In genomic region chr3:84926140-84926539, GRCm38 (mm10) we compare ENCODE assay signal across 22 mouse cellular contexts.
DNase-seq lines count a peak whose midpoint lies in the region; ATAC-seq and TF ChIP-seq lines count a peak whose summit lies in the region.
"Had no signal": no experiment of that assay in that cellular context is flagged by ENCODE, and none has a peak within 500 bp of the region (broad histone marks: within the 10 kb centered on the region; RNA-seq: fewer than 3 reads in every experiment).

No protein-coding gene starts in this region.

- no peak for TF ChIP-seq POLR2A in myocyte (IDR thresholded peaks at IDR 0.05; ENCODE audit: insufficient read length, low read depth)

- peak overlapping the region; percentile 50 for H3K4me2 ChIP-seq in heart, embryonic 14.5 days (ENCODE audit: low read length)
- H3K4me2 ChIP-seq in kidney, embryonic 16.5 days (replicated peaks; ENCODE audit: low read depth, low read length), result no peak overlapping the region
- peak overlapping the region; percentile 68 for H3K4me2 ChIP-seq in myocyte (ENCODE audit: low read depth)
- H3K4me2 ChIP-seq: hindbrain, embryonic 14.5 days; limb, embryonic 15.5 days; liver, embryonic 15.5 days; neural tube, embryonic 13.5 days had no signal

- peak overlapping the region; percentile 91 for H3K27ac ChIP-seq in gastrocnemius, adult 2 months
- H3K27ac ChIP-seq in heart, embryonic 14.5 days (replicated peaks in 1 of 2; ENCODE audit: control insufficient read depth in 1 of 2, insufficient read depth in 1 of 2, low read depth in 2 of 2, low read length in 2 of 2), result peak overlapping the region in 1 of 2 experiments; percentile 55; a peak in 3 of 4 replicates
- no peak overlapping the region for H3K27ac ChIP-seq in kidney, embryonic 16.5 days (ENCODE audit: low read length)
- H3K27ac ChIP-seq: hindbrain, embryonic 14.5 days; limb, embryonic 15.5 days; liver, embryonic 15.5 days; neural tube, embryonic 13.5 days had no signal

- no peaks in the 10 kb centered on the region for H3K27me3 ChIP-seq in heart, embryonic 14.5 days (ENCODE audit: control insufficient read depth, insufficient read depth, low read length)
- no peaks in the 10 kb centered on the region for H3K27me3 ChIP-seq in kidney, embryonic 16.5 days (ENCODE audit: insufficient read depth, low read length)
- no peaks in the 10 kb centered on the region for H3K27me3 ChIP-seq in myocyte (ENCODE audit: control insufficient read depth, insufficient read depth, insufficient read length)
- H3K27me3 ChIP-seq: limb, embryonic 15.5 days; liver, embryonic 15.5 days; neural tube, embryonic 13.5 days had no signal

- no peak overlapping the region for H3ac ChIP-seq in myocyte (ENCODE audit: control insufficient read depth, insufficient read length)

- H3K36me3 ChIP-seq in heart, embryonic 14.5 days (ENCODE audit: control insufficient read depth, insufficient read depth, low read length), result no peaks in the 10 kb centered on the region
- H3K36me3 ChIP-seq in kidney, embryonic 16.5 days (ENCODE audit: insufficient read depth, low read length), result no peaks in the 10 kb centered on the region
- H3K36me3 ChIP-seq in myocyte (ENCODE audit: control insufficient read depth, insufficient read depth), result no peaks in the 10 kb centered on the region
- H3K36me3 ChIP-seq: limb, embryonic 15.5 days; liver, embryonic 15.5 days; neural tube, embryonic 13.5 days had no signal

- peaks cover 2 to 13% of the 10 kb centered on the region in 2 experiments; a peak in 2 of 4 replicates for H3K4me1 ChIP-seq in heart, embryonic 14.5 days (ENCODE audit: control insufficient read depth in 2 of 2, insufficient read depth in 2 of 2, low read length in 2 of 2)
- H3K4me1 ChIP-seq in kidney, embryonic 16.5 days (ENCODE audit: insufficient read depth, low read length), result no peaks in the 10 kb centered on the region
- H3K4me1 ChIP-seq: limb, embryonic 15.5 days had no signal

- no peak for ATAC-seq in heart, embryonic 14.5 days (ENCODE audit: insufficient number of reproducible peaks, insufficient read depth, low FRiP score, low read depth)
- no peak for ATAC-seq in kidney, embryonic 16.5 days (ENCODE audit: low FRiP score, low TSS enrichment)
- ATAC-seq: forebrain, embryonic 14.5 days; inflammation-experienced regulatory T-cells, adult 6 months had no signal

- H3K79me2 ChIP-seq in myocyte (ENCODE audit: control insufficient read depth, insufficient read depth), result peaks cover 29% of the 10 kb centered on the region

- H3K9me3 ChIP-seq in heart, embryonic 14.5 days (ENCODE audit: control insufficient read depth, low read length), result no peaks in the 10 kb centered on the region
- no peaks in the 10 kb centered on the region for H3K9me3 ChIP-seq in kidney, embryonic 16.5 days (ENCODE audit: low read length)
- H3K9me3 ChIP-seq: limb, embryonic 15.5 days; liver, embryonic 15.5 days; neural tube, embryonic 13.5 days had no signal

- DNase-seq in gastrocnemius, adult 2 months, result no peak
- no peak for DNase-seq in gastrocnemius, postnatal 25 days
- no peak for DNase-seq in heart, postnatal 25 days (ENCODE audit: low spot score)
- peak; percentile 72 for DNase-seq in kidney, adult 9 months
- DNase-seq in cerebellum, postnatal 25 days, result no peak
- DNase-seq: adrenal gland, postnatal 10 days; cerebellum, adult 18-20 months; cerebellum, postnatal 14 days; gastrocnemius, postnatal 10 days; left cerebral cortex, postnatal 4 days; lung, postnatal 4 days; midbrain, embryonic 14.5 days; thymus, postnatal 25 days had no signal

- peak overlapping the region; percentile 71 for H3K4me3 ChIP-seq in gastrocnemius, adult 2 months
- peak overlapping the region; percentile 5 to 15; a peak in 1 of 4 replicates for H3K4me3 ChIP-seq in heart, embryonic 14.5 days (ENCODE audit: control insufficient read depth in 1 of 2, insufficient read depth in 1 of 2, low read depth in 1 of 2, low read length in 2 of 2)
- no peak overlapping the region for H3K4me3 ChIP-seq in kidney, embryonic 16.5 days (ENCODE audit: low read length)
- peak overlapping the region; percentile 21 for H3K4me3 ChIP-seq in myocyte
- H3K4me3 ChIP-seq: limb, embryonic 15.5 days; liver, embryonic 15.5 days; neural tube, embryonic 13.5 days had no signal

- intact Hi-C loops in gastrocnemius, adult 2 months (cut with DNase I), result loop anchor here (5.0 kb wide), 1 partner anchor 451 kb away; no protein-coding TSS in a partner anchor
- intact Hi-C loops in heart, postnatal 25 days (cut with DNase I), result loop anchor here (5.0 to 10.0 kb wide), 4 partner anchors 286 to 591 kb away; no protein-coding TSS in a partner anchor

- 67% methylated on average over 5 of the region's 5 CpGs for WGBS in heart, embryonic 14.5 days
- 80% methylated on average over 5 of the region's 5 CpGs for WGBS in kidney, embryonic 16.5 days

- no peak for TF ChIP-seq CTCF in gastrocnemius, adult 2 months (IDR thresholded peaks at IDR 0.05)

- peak overlapping the region; percentile 49; the same call in 1 of the 2 replicates for H3K9ac ChIP-seq in heart, embryonic 14.5 days (ENCODE audit: low read length)
- no peak overlapping the region for H3K9ac ChIP-seq in kidney, embryonic 16.5 days (replicated peaks; ENCODE audit: low read length)
- H3K9ac ChIP-seq: hindbrain, embryonic 14.5 days; limb, embryonic 15.5 days; liver, embryonic 15.5 days; neural tube, embryonic 13.5 days had no signal

TF ChIP-seq in myocyte, 11 proteins besides CTCF, POLR2A, EP300 and RAD21:
- TF ChIP-seq USF1 (IDR thresholded peaks at IDR 0.05; ENCODE audit: low read depth) (no peak), REST (IDR thresholded peaks at IDR 0.05; ENCODE audit: insufficient read depth, insufficient read length) (no peak), MAX (IDR thresholded peaks at IDR 0.05; ENCODE audit: low read depth) (no peak), SRF (IDR thresholded peaks at IDR 0.05; ENCODE audit: control insufficient read depth, insufficient read length, low read depth) (no peak), TCF12 (IDR thresholded peaks at IDR 0.05; ENCODE audit: insufficient read depth, poor library complexity, severe bottlenecking) (no peak), MYOD1 (IDR thresholded peaks at IDR 0.05; ENCODE audit: control insufficient read depth in 1 of 3, insufficient read length in 2 of 3, low read depth in 2 of 3) (no peak), MYOG (IDR thresholded peaks at IDR 0.05; ENCODE audit: control insufficient read depth in 1 of 3, insufficient read depth in 1 of 3, insufficient read length in 2 of 3, low read depth in 2 of 3) (no peak), E2F4 (IDR thresholded peaks at IDR 0.05; ENCODE audit: insufficient read depth) (no peak), CEBPB (IDR thresholded peaks at IDR 0.05; ENCODE audit: insufficient read depth, poor library complexity, severe bottlenecking) (no peak), TCF3 (IDR thresholded peaks at IDR 0.05; ENCODE audit: insufficient read length, low read depth) (no peak), POLR2AphosphoS2 (IDR thresholded peaks at IDR 0.05; ENCODE audit: insufficient read length, low read depth) (no peak)
TF ChIP-seq in myocyte: peak in this region for 0.
